Mouse (Mus musculus) lung, embryonic 14.5 days (tissue): ENCODE results near the gene Ndufa4l2. TPM values are rescaled to one million over a fixed set of nuclear protein-coding genes. Genes with fewer than 3 reads are reported as not detected.

ENCODE experiments used
- ATAC-seq: fragments of 200-750 bp; cut with Nextera tagmentation; 2 replicates; pipeline ENCODE4 v1.8.0; 2017; ENCODE audit warnings: mild to moderate bottlenecking, moderate TSS enrichment, moderate library complexity; ENCODE audit not compliant: insufficient read depth
- DNase-seq: peaks from one replicate; pipeline ENCODE4 v3.0.0-alpha.2; 2015
- H3K27ac ChIP-seq: fragments of 300-500 bp; sonication (generic); 2 replicates; pipeline ENCODE4 v1.5.1; 2014; ENCODE audit warnings: low read depth, mild to moderate bottlenecking, moderate library complexity
- H3K27me3 ChIP-seq: fragments of 300-500 bp; sonication (generic); 2 replicates; pipeline ENCODE4 v1.6.1; 2014; ENCODE audit warnings: low read length, control low read depth; ENCODE audit not compliant: insufficient read depth
- H3K36me3 ChIP-seq: fragments of 300-500 bp; sonication (generic); 2 replicates; pipeline ENCODE4 v1.6.1; 2014; ENCODE audit warnings: control low read depth; ENCODE audit not compliant: insufficient read depth
- H3K4me1 ChIP-seq: fragments of 300-500 bp; sonication (generic); 2 replicates; pipeline ENCODE4 v1.6.1; 2014; ENCODE audit warnings: antibody characterized with exemption, control low read depth; ENCODE audit not compliant: insufficient read depth
- H3K4me2 ChIP-seq: fragments of 300-500 bp; sonication (generic); 2 replicates; pipeline ENCODE4 v1.6.1; 2014; ENCODE audit warnings: mild to moderate bottlenecking
- H3K4me3 ChIP-seq: fragments of 300-500 bp; sonication (generic); 2 replicates; pipeline ENCODE4 v1.5.1; 2014; ENCODE audit warnings: low read depth, low read length
- H3K9ac ChIP-seq: fragments of 300-500 bp; sonication (generic); 2 replicates; pipeline ENCODE4 v1.6.1; 2014
- H3K9me3 ChIP-seq: fragments of 300-500 bp; sonication (generic); 2 replicates; pipeline ENCODE4 v1.6.1; 2016; ENCODE audit warnings: low read depth, low read length, control low read depth
- CTCF ChIP-seq: IDR thresholded peaks from 2 replicates; pipeline ENCODE4 v1.5.1; 2016; ENCODE audit warnings: antibody characterized with exemption, low read depth
- WGBS: fragments of 180-500 bp; shearing (Covaris S2); extraction: QIAGEN DNeasy Blood & Tissue Kit; methylation state at CpG from one replicate; pipeline ENCODE4 v1.1.7; 2014; 5-methylcytosine and 5-hydroxymethylcytosine counted together
- polyA plus RNA-seq: library from polyadenylated mRNA; unstranded; fragments of >200 nt; fragmentation: Nextera tagmentation; extraction: Ambion mirVana; gene quantifications from 2 replicates; pipeline ENCODE4 v1.2.1, GENCODE M21; 2014

Gene Ndufa4l2
- polyA plus RNA-seq, 1 experiment from 2014 or later = 36.4 TPM

GRCm38 (mm10) chr10:127480833-127481813 is 33.6 kb upstream of the Ndufa4l2 start:
- Histone ChIP-seq H3K9me3 (no peaks in the 10 kb centered on the region), H3K36me3 (peaks cover 54% of the 10 kb centered on the region), H3K9ac (no peak overlapping the region)

GRCm38 (mm10) chr10:127485235-127485634 is 29.5 kb upstream of the Ndufa4l2 start:
- no peak for ATAC-seq
- no peak for TF ChIP-seq CTCF
- Histone ChIP-seq H3K27me3 (no peaks in the 10 kb centered on the region), H3K4me1 (no peaks in the 10 kb centered on the region), H3K9ac (no peak overlapping the region), H3K4me2 (no peak overlapping the region), H3K27ac (no peak overlapping the region), H3K9me3 (no peaks in the 10 kb centered on the region), H3K36me3 (peaks cover 60% of the 10 kb centered on the region), H3K4me3 (no peak overlapping the region)
- WGBS = 82% methylated on average over 10 of the region's 10 CpGs
- no peak for DNase-seq

More at GRCm38 (mm10) chr10:127480833-127481813, 33.6 kb upstream of the Ndufa4l2 start:
- H3K4me3 ChIP-seq = no peak overlapping the region
- H3K4me1 ChIP-seq = no peaks in the 10 kb centered on the region
- H3K4me2 ChIP-seq = no peak overlapping the region
- no peak for TF ChIP-seq CTCF
- no peaks in the 10 kb centered on the region for H3K27me3 ChIP-seq
- peak; percentile 69 for DNase-seq
- H3K27ac ChIP-seq = no peak overlapping the region; the same call in 1 of the 2 replicates
- ATAC-seq = peak; percentile 74; the same call in 1 of the 2 replicates
- 67% methylated on average over 19 of the region's 19 CpGs for WGBS

- Histone ChIP-seq H3K27ac (no peak overlapping the region), H3K27me3 (no peaks in the 10 kb centered on the region), H3K4me1 (no peaks in the 10 kb centered on the region), H3K9ac (no peak overlapping the region), H3K9me3 (no peaks in the 10 kb centered on the region), H3K4me2 (no peak overlapping the region), H3K36me3 (peaks cover 75% of the 10 kb centered on the region), H3K4me3 (no peak overlapping the region)
- ATAC-seq (no peak), DNase-seq (no peak)
- WGBS = 89% methylated on average over 7 of the region's 7 CpGs
- no peak for TF ChIP-seq CTCF
Measured at GRCm38 (mm10) chr10:127488856-127489255, 25.9 kb upstream of the Ndufa4l2 start.

GRCm38 (mm10) chr10:127490160-127491127 is 24.3 kb upstream of the Ndufa4l2 start:
- no peaks in the 10 kb centered on the region for H3K9me3 ChIP-seq
- 85% methylated on average over 18 of the region's 18 CpGs for WGBS

GRCm38 (mm10) chr10:127491128-127491512 is 23.6 kb upstream of the Ndufa4l2 start:
- Histone ChIP-seq H3K9me3 (no peaks in the 10 kb centered on the region), H3K4me1 (no peaks in the 10 kb centered on the region), H3K4me2 (no peak overlapping the region), H3K27me3 (no peaks in the 10 kb centered on the region), H3K4me3 (no peak overlapping the region), H3K9ac (no peak overlapping the region), H3K36me3 (peaks cover 75% of the 10 kb centered on the region), H3K27ac (no peak overlapping the region)
- ATAC-seq (no peak), DNase-seq (no peak)
- TF ChIP-seq CTCF = no peak
- 78% methylated on average over 8 of the region's 8 CpGs for WGBS

More at GRCm38 (mm10) chr10:127490160-127491127, 24.3 kb upstream of the Ndufa4l2 start:
- Histone ChIP-seq H3K36me3 (peaks cover 74% of the 10 kb centered on the region), H3K4me3 (no peak overlapping the region), H3K27me3 (no peaks in the 10 kb centered on the region), H3K9ac (no peak overlapping the region), H3K4me2 (no peak overlapping the region), H3K4me1 (no peaks in the 10 kb centered on the region), H3K27ac (no peak overlapping the region)
- no peak for DNase-seq
- TF ChIP-seq CTCF = no peak
- ATAC-seq = no peak

- Histone ChIP-seq H3K9ac (no peak overlapping the region), H3K27me3 (no peaks in the 10 kb centered on the region), H3K9me3 (no peaks in the 10 kb centered on the region), H3K4me3 (no peak overlapping the region), H3K27ac (no peak overlapping the region), H3K36me3 (peaks cover 83% of the 10 kb centered on the region), H3K4me1 (no peaks in the 10 kb centered on the region), H3K4me2 (no peak overlapping the region)
- DNase-seq (no peak), ATAC-seq (no peak)
- TF ChIP-seq CTCF = no peak
- WGBS = 76% methylated on average over 3 of the region's 3 CpGs
Measured at GRCm38 (mm10) chr10:127492118-127492517, 22.6 kb upstream of the Ndufa4l2 start.
